Mouse (Mus musculus) layer of hippocampus, postnatal 14 days (tissue): ENCODE measurements around the gene Ccdc13. TPM values are rescaled to one million over a fixed set of nuclear protein-coding genes. Genes with fewer than 3 reads are reported as not detected.

ENCODE experiments used
- DNase-seq, 2 experiments: peaks; one replicate each; pipeline ENCODE4 v3.0.0; 2021 to 2022; ENCODE audit warnings: low spot score in 2 of 2, mixed read lengths in 1 of 2
- long read RNA-seq, 2 experiments: library from polyadenylated mRNA; stranded (forward); transcript quantifications; one replicate each; pipeline ENCODE4 v2.0.0; 2021
- total RNA-seq, 2 experiments: library from RNA; stranded (reverse); gene quantifications; 2 replicates each; pipeline ENCODE4 v1.2.3; 2021

Gene Ccdc13
- 1 to 10 TPM; 8.3 to 9.4 TPM for total RNA-seq
- long read RNA-seq, experiment 1, partial matches to known transcripts = 1 of 9 reads
- long read RNA-seq, experiment 1, other reads (novel, unspliced or antisense) = 2 of 9 reads
- long read RNA-seq, experiment 2, transcript Ccdc13-201 (6 exons, 760 nt) = major isoform, 7 of 12 reads
- long read RNA-seq, experiment 2, partial matches to known transcripts = 1 of 12 reads
- long read RNA-seq, experiment 2, other reads (novel, unspliced or antisense) = 2 of 12 reads

DNA sequence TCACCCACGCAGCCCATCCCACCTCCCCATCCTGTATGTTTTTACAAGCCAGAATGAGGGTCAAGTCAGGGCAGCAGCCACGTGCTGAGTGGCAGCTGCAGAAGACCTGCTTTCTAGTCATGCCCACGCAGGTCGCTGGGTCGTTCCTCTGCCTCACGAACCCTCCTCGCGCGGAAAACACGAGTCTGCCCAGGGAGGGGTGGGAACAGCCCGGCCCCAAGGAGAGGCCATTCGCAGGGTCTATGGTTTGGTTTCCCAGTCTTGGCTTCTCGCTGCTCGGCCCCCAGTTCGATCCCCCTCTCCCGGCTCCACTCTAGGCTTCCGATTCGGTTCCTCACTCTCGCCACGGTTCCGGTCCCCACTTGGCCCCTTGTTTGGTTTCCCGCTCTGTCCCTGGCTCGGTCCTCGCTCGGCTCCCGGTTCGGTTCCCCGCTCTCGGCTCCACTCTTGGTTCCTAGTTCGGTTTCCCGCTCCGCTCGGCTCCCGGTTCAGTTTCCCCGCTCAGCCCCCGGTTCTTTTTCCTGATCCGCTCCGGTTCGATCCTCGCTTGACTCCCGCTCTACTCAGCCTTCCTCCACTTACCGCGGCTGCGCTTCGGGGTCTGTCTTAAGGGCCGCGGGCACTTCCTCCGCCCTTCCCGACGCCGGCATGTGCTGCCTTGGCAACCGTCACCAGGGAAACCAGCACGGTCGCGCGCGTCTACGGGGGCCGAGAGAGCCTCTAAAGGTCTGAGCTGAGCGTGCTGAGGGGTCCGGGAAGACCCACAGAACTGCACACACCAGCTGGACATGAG, at the start of gene Ccdc13:
Ccdc13 (minus strand) TSS at position 633 of the 793 bp plus-strand sequence.
- DNase-seq = peak; percentile 77 to 86

DNA sequence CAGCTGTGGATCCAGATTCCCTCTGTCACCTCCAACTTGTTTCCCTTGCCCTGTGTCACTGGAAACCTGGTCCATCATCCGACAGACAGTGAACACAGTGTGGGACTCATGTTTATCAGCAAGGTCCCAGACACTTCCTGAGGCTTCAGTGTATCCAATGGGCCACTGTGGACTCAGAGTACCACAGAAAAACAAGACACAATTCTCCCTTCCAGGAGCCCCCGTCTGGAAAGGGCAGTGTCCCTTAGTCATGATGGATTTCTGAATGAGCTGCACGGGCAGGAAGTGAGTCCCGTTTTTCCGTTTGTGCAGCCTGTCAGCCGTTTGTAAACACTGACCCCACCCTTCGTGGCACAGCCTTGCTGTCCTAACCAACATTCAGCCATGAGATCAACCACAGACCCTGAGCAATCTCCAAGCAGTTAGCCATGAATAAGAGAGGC, 42.8 kb upstream of the Ccdc13 start:
- DNase-seq = no peak

DNA sequence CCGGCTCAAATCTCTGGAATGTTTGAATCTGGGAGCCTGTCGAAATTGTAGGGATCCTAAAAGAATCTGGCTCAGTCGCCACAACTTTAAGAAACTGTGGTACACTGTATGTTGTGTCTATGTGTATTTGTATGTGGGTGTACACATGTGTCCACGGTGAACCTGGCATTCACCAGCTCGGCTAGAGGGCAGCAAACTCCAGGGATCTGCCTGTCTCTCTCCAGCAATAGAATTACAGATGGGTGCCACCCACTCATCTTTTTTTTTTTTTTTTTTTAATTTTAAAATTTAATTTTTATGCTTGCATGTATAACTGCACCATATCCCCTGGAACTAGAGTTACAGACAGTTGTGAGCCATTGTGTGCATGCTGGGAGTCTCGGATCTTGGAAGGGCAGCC, 42.0 kb upstream of the Ccdc13 start:
- peak in 1 of 2 experiments; percentile 52 for DNase-seq

DNA sequence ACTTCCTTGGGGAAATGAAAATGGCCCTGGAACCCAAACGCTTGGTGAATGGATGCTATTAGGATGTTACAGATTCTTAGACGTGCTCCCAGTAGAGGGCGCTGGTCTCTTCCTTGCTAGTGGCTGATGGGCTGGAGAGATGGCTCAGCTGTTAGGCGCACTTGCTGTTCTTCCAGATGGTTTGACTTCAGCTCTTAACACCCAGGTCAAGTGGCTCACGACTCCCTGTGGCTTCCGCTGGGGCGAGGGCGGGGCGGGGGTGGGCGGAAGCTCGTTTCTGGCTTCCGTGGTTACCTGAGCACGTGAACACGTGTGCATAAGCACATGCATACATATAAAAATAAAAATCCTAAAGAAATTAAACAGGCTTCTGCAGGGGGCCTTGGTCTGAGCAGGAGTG, 41.6 kb upstream of the Ccdc13 start:
- peak; percentile 59 to 61 for DNase-seq

DNA sequence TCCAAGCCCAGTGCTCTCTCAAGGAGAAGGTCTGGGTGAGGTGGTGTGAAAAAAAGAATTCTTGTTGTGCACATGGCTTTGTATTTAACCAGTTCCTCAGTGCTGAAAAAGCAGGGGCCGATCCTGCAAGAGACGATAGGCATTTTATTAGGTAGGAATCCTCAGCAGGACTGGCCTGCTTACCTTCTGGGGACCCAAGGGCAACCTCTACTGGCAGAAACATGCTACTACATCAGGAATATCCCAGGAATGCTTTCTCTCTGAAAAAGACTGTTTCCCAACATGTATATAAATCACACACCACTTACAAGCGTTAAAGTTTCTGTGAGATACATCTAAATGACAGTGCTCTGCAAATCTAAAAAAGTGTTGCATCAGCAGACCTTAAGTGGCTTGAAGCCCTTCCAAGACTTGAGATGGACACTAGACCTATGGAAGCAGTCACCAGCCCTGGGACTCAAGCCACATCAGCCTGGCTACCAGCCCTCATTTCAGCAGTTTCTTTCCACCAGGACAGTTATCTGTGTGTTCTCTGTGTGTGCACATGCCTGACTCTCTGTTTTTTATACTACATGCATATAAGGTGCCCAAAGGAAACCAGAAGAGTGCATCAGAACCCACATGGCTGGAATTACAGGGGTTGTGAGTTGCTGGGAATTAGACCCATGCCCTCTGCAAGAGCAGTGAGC, 37.9 kb upstream of the Ccdc13 start:
- peak; percentile 56 to 80 for DNase-seq

DNA sequence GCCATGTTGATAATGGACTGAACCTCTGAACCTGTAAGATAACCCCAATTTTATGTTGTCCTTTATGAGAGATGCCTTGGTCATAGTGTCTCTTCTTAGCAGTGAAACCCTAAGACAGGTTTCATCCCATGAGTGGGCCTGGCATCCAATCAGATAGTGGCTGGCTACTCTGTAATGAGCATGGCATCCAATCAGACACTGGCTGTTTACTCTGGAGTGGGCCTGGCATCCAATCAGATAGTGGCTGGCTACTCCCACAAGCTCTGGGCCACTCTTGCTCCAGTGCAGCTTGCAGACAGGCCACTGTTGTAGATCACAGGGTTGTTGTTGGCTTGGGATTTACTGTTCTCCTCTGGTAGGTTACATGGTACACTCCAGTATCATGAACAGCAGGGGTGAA, 34.3 kb upstream of the Ccdc13 start:
- no peak for DNase-seq

DNA sequence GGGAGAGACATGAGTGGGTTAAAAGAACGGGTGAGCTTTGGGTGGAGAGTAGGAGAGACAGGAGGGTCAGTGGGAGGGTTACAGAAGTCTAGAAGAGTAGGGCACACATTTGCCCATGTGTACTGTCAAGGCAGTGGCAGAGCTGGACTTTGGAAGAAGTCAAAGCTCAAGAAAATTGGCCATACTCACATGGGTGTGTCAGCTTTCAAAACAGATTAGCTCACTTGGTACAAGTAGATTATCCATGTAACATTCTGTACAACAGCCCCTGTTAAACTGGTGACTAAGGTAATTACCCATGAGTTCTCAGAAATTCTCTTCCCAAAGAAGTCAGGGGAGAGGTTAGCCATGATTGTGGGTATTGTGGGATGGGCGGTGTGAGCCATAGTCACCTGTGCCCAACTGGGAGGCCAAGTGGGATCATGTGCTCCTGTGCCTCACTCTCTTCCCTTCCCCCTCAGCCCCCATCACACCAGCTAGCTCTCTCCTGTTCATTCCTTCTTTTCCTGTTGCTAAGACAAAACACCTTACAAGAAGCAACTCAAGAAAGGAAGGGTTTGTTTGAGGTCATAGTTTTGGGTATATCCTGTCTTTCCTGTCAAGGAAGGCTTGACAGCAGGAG, 32.9 kb upstream of the Ccdc13 start:
- DNase-seq = no peak

DNA sequence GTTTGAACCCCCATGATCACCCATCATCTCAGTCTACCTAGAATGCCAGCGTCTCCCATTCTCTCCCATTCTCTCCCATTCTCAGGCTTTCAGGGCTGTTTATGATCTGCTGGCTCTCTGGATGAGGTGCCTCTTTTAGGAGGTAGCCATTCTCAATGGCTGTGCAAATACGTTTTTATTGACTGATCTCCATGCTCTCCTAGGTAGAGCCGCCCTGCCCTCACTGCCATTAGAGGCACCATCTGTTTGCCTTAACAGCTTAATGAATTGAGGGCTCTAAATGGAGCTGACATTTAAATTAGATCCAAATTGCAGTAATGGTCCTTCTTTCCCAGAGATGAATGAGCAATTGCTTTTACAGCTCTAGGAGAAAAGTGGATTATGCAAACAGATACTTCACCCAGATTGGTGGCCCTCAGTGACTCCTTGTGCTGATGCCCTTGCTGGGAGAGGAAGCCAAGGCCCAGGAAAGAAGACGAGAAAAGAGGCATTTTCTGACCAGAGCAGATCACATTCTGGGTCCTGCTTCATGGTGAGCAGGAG, 30.8 kb upstream of the Ccdc13 start:
- DNase-seq = no peak

DNA sequence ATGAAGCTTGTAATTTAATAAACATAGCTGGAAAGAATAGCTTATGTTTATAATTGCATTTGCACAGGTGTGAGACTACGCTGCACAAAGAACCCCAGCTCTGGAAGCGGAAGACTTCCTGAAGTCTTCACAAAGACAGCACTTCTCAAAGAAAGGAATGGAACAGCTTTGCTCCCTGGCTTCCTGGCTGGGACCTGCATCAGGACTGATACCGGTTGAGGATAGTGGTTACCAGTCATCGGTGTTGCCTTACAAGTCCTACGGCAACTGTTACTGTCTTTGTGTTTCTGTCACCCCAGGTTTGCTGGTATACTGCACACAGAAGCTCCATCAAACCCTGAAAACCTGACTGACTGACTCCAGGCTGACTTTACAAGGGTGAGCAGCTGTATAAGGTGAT, 30.2 kb upstream of the Ccdc13 start:
- DNase-seq = no peak

DNA sequence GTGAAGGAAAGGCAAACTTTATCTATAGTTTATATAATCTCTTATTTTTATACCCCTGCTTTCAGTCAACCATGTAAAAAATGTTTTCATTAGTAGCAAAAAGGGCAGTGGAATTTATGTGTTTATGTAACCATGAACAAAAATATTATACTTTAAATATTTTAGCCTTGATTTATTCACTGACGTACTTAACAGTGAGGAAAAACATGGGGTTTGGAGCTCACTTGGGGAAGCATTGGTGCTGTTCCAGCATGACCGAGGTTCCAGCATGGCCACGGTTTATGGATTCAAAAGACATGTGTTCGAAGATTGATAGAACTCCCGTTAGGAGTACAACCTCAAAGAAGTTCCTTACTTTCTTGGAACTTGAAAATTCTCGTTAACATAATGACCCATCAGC, 29.0 kb upstream of the Ccdc13 start:
- no peak for DNase-seq

DNA sequence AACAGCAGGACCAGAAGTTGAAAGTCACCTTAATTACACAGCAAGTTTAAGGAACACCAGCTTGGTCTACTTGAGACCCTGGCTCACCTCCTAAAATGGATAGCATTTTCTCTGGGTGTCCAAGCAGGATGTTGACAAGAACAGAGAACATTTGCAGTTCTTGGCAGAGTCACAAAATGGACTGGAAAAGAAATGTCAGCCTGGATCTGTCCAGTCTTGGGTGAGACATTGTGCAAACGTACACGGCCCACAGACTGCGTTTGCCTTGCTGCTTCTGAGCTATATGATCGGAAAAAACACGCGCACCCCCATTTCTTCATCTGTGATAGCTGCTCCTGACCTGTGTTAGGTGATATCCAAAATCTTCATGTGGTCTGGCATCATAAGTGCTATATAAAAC, 28.4 kb upstream of the Ccdc13 start:
- DNase-seq = no peak

DNA sequence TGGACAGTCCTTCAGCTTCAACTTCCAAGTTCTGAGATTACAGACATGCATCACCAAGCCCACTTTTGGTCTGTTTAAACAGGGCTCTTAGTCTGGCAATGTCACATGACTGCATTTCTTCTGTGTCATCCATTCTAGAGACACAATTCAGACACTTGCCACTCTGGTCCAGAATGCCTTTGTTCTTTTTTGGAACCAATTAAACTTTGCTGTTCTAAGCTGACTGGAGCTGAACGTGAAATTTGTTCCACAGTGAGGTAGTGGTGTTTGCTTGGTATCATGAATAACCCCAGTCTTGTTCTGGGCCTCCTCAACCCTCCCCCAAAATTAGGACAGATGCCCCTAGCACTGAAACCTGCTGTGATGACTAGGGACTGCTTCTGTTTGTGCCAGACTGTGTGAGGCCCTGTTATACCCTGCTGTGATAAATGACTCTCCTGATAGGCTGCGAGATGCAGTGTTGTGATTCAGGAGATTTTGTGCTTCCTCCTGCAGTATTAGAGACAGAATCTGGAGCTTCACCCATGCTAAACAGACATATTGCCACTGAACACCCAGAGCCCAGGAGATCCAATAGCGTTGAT, 26.3 kb upstream of the Ccdc13 start:
- no peak for DNase-seq

DNA sequence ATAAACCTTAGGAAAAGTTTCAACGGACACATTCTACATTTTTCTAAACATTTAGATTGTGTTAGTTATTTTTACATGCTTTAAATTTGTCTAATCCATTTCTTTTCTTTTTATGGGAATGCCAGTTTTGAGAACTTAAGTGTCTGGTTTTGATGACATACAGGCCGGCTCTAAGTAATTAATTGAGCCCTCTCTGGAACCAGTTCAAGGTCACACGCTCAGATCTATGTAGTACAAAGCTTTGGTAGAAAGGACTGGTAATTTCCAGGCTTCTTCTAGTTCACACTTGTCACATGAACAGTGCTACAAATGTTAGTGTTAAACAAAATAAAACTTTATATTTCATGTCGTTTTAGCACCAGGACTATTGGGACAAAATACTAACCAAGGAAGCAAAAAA, 25.6 kb upstream of the Ccdc13 start:
- no peak for DNase-seq

DNA sequence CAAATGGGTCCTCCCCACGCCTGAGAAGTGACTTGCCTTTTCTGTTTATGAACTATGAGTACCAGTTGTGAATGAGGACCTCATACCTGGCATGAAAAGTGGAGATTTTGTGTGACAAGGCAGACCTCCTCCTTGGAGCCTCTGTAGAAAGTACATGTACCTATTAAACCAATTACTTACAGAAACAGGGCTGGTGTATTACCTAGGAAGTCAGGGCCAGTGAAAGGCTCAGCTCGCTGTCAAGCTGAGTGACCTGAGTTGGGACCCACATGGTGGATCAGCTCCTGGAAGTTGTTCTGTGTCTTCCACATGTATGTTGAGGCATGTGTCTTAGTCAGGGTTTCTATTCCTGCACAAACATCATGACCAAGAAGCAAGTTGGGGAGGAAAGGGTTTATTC, 21.7 kb upstream of the Ccdc13 start:
- DNase-seq = no peak

DNA sequence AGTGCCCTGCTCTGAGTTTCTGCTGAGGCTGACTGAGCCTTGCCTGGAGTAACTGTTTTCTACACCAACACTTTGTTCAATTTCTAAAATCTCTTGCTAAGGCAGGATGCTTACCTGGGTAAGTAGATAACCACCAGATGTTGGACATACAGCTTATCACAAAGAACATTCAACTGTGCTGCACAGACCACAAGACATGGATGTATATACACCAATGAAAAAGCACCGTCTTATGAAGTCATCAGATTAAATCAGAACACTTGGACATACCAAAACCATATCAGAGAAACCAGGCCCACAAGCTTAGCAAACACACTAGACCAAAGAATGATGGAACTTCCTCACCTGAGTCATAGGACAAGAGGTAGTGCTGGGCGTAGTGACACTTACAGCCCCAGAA, 20.1 kb upstream of the Ccdc13 start:
- no peak for DNase-seq

DNA sequence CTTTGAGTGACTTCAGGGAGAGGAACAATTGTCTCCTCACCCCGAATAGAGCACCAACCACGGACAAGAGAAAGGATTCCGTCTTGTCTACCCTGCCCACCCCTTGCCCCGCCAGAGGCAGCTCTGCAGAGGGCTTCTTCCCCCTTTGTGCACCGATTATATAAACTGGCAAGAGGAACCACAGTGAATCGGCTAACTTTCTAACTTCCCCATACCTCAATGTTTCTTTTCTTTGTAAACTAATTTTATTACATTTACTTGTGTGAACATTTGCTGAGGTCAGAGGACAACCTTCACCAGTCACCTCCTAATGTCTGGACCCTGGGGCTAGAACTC, 18.9 kb upstream of the Ccdc13 start, which contains the start of gene Higd1a:
Higd1a (minus strand) TSS at position 210 of the 336 bp plus-strand sequence.
- DNase-seq = no peak

DNA sequence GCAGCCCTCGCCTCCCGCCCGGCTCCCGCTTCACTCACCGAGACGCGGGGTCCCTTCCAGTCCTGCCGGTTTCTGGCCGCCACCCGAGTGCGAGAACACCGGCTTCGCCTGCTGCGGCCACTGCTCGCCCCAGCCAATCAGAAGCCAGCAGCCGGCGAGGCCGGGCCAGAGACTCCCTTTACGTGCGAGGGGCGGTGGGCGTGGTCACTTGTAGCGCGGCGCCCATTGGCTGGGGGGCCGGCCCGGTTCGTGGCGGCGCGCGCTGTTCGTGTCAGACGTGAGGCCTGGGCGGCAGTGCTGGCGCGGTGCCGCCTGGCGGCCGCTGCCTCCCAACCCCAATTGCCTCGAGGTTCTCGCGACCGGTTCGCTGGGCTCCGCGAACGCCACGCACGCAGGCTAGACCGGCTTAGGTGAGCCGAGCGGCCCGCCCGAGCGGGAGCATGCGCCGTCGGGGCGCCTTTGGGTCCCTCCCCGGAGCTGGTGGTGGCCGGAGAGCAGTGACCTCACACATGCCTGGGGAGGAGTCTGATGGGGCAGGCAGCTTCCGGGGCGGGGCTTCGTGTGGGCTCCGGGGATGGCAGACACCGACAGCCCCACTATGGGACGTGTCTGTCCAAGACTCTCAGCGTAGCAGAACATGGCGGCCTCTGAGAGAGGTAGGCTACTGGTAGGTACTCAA, 18.4 kb upstream of the Ccdc13 start:
- DNase-seq = peak; percentile 97

DNA sequence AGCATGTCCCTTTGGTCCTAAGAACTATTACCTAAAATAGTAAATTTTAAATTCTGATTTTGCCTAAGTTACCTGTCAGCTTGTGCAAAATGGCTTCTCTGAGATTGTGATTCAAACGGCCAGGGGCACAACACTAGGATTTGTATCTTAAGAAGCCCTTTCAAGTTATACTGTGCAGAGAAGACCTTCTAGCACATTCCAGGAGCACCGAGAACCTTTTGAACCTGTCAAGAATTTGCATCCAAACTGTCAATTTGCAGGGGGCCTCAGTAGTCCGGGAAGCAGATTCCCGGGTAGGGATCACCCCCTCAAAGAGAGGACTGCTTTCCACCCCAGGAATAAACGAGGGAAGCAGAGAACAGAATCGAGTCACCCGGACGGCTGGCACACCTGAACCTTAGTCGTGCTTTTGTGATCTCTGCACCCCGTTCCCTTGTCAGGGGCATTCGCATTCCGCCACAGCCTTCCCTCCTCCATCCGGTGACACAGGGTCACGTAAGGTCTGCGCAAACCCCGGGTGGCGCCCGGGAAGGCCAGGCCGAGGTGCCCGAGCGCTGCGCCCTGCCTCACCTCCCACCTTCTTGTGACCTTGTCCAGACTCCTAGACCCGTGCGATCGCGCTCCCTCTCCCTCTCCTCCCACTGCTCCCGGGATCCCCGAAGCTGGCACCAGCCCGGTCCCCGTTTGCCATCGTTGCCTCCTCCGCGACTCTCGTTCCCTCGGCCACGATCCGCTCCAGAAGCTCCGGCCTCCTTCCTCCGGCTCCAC, 17.6 kb upstream of the Ccdc13 start:
- peak in 1 of 2 experiments; percentile 28 for DNase-seq

DNA sequence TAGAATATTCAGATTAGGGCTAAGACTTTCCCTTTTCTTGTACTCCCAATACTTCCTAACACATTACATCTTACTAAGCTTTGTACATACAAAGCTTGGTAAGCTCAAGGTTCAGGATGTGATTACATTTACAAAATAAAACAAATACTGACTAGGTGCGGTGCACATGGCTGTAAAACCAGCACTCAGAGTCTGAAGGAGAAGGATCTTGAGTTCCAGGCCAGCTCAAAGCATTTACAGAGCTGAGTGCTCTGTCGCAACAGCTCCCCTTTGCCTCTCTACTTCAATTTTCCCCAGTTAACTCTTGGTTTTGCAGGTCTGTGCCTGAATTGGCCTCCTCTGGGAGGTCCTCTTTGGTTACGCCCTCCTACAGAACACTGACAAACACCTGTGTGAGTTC, 15.0 kb upstream of the Ccdc13 start:
- DNase-seq = no peak

DNA sequence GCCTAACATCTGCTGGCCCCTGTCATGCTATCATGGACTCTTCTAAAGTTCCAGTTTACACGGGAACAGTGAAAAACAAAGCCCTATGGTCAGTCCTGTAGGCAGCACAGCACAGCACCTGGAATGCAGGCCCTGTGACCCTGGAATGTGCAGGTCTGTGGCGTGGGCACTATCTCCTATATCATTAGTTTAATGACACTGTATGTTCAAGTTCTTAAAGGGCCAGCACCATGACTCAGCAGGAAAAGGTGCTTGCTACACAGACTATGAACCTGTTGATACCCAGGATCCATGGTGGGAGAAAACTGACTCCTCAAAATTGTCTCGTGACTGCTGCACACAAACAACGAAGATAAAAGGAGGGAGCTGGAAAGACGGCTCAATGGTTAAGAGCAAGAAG, 8.6 kb upstream of the Ccdc13 start:
- DNase-seq = no peak
